Mouse (Mus musculus) embryo, embryonic 9.5 days (tissue): ENCODE results near the gene Brs3.

Experiments
- DNase-seq: peaks from one replicate; pipeline ENCODE4 v3.0.0-alpha.2; 2017; ENCODE audit errors: extremely low spot score

The Brs3 gene

DNA sequence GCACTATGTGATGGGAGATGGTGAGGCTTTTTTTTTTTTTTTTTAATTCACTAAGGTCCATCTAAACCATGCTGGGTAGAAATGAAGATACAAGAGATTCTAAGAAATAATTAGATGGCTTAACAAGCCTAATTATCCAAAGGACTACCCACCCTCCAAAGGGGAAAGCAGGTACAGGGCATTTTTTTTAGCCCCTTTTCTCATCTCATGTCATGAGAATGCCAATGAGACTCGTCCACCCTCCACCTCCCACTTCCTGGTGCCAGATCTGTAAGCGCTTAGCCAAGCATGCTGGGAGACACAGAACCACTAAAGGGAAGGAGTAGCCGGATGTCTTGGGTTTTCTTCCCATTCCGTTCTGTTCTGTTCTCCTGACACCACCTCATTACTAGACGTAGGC lies at the start of gene Brs3:
Gene Brs3 (plus strand): TSS at position 301 of the 400 bp plus-strand sequence.
- no peak for DNase-seq

- no peak for DNase-seq
Measured at GRCm38 (mm10) chrX:57012891-57013290, 30.0 kb upstream of the Brs3 start.

- no peak for DNase-seq
Measured at GRCm38 (mm10) chrX:57043869-57044268, 995 bp downstream of the Brs3 start.

DNA sequence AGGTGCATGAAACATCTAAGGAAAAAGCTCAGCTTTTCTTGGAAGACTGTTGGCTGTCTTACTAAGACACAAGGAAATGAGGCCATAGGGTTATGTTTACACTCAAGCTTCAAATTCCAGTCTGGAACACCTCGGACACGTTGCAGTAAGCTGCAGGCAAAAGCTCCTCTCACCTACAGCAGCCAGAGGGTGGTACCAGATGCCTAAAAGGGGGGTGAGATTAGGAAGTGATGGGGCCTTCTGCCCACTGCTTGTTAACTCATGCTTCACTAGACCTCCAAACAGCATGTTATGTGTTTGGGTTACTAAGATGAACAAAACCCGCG lies 9.9 kb downstream of the Brs3 start:
- no peak for DNase-seq

- peak; percentile 82 for DNase-seq
Measured at GRCm38 (mm10) chrX:57053174-57053992, 10.5 kb downstream of the Brs3 start, which contains the start of gene Htatsf1. Gene Htatsf1 (plus strand): TSS chrX:57053583.

DNA sequence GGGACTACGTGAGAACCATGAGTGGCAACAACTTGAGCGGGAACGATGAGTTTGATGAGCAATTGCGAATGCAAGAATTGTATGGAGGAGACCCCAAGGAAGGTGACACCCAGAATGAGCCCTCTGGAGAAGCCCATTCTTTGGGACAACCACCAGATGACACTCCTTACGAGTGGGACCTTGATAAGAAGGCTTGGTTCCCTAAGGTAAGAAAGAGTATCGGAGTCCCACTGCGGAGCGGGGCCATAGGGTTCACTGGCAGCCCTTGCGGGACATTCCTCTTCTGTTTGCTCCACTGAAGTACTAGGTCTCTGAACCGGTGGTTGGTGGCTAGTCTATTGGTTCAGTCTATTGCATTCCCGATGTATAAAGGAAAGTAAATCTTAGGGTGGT lies 11.1 kb downstream of the Brs3 start:
- DNase-seq, result no peak

- no peak for DNase-seq
Measured at GRCm38 (mm10) chrX:57081496-57081895, 38.6 kb downstream of the Brs3 start.

GRCm38 (mm10) chrX:57087806-57088205 lies 44.9 kb downstream of the Brs3 start, which contains the start of gene Vgll1:
Gene Vgll1 (plus strand): TSS chrX:57088106.
- DNase-seq, result no peak
